Mouse (Mus musculus) small intestine, adult 2 months (tissue): Measurements from ENCODE around the gene Gm26920. TPM values are rescaled to one million over a fixed set of nuclear protein-coding genes. Genes with fewer than 3 reads are reported as not detected.

ENCODE experiments used
- H3K27ac ChIP-seq: fragments of 200-500 bp; 2 replicates; pipeline ENCODE4 v1.5.1; 2012; ENCODE audit warnings: low read depth, low read length, control low read depth, inconsistent platforms; ENCODE audit not compliant: insufficient read depth
- H3K27me3 ChIP-seq: fragments of 200-500 bp; 2 replicates; pipeline ENCODE4 v1.6.1; 2012; ENCODE audit warnings: mild to moderate bottlenecking, moderate library complexity, low read length, inconsistent platforms; ENCODE audit not compliant: control insufficient read depth, insufficient read depth
- H3K36me3 ChIP-seq: fragments of 200-500 bp; 2 replicates; pipeline ENCODE4 v1.6.1; 2012; ENCODE audit warnings: mild to moderate bottlenecking, low read length, control low read depth, inconsistent platforms; ENCODE audit not compliant: control insufficient read depth, insufficient read depth
- H3K4me1 ChIP-seq: fragments of 200-500 bp; 2 replicates; pipeline ENCODE4 v1.6.1; 2012; ENCODE audit warnings: low read length, inconsistent platforms, mixed read lengths; ENCODE audit not compliant: control insufficient read depth, insufficient read depth, insufficient read length
- H3K4me3 ChIP-seq: fragments of 200-500 bp; 2 replicates; pipeline ENCODE4 v1.5.1; 2012; ENCODE audit warnings: low read depth, mild to moderate bottlenecking, control low read depth, inconsistent platforms, low read length, moderate library complexity
- CTCF ChIP-seq: fragments of 200-500 bp; IDR thresholded peaks from 2 replicates; pipeline ENCODE4 v1.5.1; 2012; ENCODE audit warnings: low read depth, mild to moderate bottlenecking, control low read depth, inconsistent platforms, low read length, moderate library complexity, mixed read lengths; ENCODE audit not compliant: insufficient replicate concordance, insufficient read length; ENCODE audit errors: extremely low read depth
- POLR2A ChIP-seq: fragments of 200-500 bp; IDR thresholded peaks from 2 replicates; pipeline ENCODE4 v1.6.1; 2012; ENCODE audit warnings: low read depth, mild to moderate bottlenecking, control low read depth, inconsistent platforms, low read length, moderate library complexity
- WGBS: fragments of 180-500 bp; shearing (Covaris S2); methylation state at CpG from one replicate; pipeline ENCODE4 v1.1.7; 2018; 5-methylcytosine and 5-hydroxymethylcytosine counted together
- polyA plus RNA-seq: library from polyadenylated mRNA; depleted of rRNA; stranded (reverse); fragments of >200 nt; gene quantifications from 2 replicates; pipeline ENCODE4 v1.2.3, GENCODE M21; 2012

Gm26920 gene
- polyA plus RNA-seq, 1 experiment, result 0.06 TPM

DNA sequence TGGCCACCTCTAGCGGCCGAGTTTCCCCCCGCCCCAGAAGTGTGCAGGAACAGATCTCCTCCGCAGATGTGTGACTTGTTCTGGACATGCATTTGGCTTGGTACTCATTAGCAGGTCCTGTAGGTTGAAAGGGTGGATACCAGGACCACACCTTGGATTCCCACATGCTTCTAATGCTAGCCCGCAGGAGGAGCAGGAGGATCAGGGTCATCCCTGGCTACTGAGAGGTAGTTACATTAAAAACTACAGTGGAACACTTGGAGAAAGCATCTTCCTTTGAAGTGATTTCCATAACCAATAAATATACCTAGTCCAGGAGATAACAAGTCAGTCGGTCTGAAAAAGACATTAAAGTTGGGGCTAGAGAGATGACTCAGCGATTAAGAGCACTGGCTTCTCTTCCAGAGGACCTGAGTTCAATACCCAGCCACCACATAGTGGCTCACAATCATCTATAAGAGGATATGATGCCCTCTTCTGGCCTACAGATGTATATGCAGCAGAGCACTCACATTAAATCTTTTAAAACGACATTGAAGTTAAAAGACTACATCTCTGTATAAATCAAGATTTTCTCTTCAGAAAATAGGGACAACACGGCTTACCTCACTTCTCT is 868 bp upstream of the Gm26920 start:
- H3K4me3 ChIP-seq, result peak overlapping the region; percentile 52
- 3% methylated on average over 9 of the region's 9 CpGs for whole genome bisulfite sequencing
- H3K27ac ChIP-seq, result no peak overlapping the region; the same call in 1 of the 2 replicates
- no peaks in the 10 kb centered on the region for H3K27me3 ChIP-seq
- TF ChIP-seq POLR2A, result no peak
- peak; percentile 22; the same call in 1 of the 2 replicates for TF ChIP-seq CTCF
- no peaks in the 10 kb centered on the region for H3K36me3 ChIP-seq
- peaks cover 9% of the 10 kb centered on the region; the same call in 1 of the 2 replicates for H3K4me1 ChIP-seq

DNA sequence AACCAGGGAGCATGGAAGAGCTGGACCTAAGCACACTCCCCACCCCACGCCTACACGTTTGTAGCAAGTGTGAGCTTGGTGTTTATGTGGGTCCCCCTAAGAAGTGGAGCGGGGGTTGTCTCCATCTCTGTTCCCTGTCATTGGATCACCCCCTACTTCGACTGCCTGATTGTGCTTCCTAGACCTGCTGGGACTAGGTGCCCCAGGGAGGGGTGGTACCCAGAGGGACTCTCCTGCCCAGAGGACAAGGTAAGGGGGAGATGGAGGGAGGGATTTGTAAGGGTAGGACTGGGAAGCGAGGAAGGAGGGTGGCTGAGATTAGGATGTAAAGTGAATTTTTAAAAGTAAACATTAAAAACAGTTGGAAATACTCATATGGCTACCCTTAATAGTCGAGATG is 805 bp downstream of the Gm26920 start:
- Histone ChIP-seq H3K4me1 (peaks cover 6% of the 10 kb centered on the region), H3K27me3 (no peaks in the 10 kb centered on the region), H3K27ac (no peak overlapping the region), H3K36me3 (no peaks in the 10 kb centered on the region), H3K4me3 (no peak overlapping the region)
- TF ChIP-seq CTCF (no peak), POLR2A (no peak)
- WGBS, result 32% methylated on average over 6 of the region's 6 CpGs

DNA sequence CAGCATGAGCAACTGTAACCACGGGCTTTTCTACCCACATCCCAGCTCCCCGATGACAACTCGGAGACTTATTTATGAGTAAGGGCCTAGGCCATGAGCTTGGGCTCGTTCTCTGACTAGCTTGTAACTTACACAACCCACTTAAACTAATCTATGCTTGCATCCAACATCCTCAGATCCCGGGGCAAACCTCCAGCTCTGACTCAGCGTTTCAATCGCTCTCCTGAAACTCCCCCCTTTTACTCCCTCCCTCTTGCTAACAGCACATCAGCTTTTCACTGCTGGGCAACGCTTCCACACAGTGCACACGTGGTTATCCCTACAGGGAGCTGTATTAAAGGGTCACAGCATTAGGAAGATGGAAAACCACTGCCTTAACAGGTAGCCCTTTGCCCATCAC is 3.7 kb downstream of the Gm26920 start:
- no peak overlapping the region for H3K4me3 ChIP-seq
- no peaks in the 10 kb centered on the region for H3K27me3 ChIP-seq
- no peaks in the 10 kb centered on the region for H3K36me3 ChIP-seq
- peaks cover 3% of the 10 kb centered on the region for H3K4me1 ChIP-seq
- WGBS, result 73% methylated on average over 9 of the region's 9 CpGs
- no peak overlapping the region for H3K27ac ChIP-seq
- TF ChIP-seq CTCF (no peak), POLR2A (no peak)

DNA sequence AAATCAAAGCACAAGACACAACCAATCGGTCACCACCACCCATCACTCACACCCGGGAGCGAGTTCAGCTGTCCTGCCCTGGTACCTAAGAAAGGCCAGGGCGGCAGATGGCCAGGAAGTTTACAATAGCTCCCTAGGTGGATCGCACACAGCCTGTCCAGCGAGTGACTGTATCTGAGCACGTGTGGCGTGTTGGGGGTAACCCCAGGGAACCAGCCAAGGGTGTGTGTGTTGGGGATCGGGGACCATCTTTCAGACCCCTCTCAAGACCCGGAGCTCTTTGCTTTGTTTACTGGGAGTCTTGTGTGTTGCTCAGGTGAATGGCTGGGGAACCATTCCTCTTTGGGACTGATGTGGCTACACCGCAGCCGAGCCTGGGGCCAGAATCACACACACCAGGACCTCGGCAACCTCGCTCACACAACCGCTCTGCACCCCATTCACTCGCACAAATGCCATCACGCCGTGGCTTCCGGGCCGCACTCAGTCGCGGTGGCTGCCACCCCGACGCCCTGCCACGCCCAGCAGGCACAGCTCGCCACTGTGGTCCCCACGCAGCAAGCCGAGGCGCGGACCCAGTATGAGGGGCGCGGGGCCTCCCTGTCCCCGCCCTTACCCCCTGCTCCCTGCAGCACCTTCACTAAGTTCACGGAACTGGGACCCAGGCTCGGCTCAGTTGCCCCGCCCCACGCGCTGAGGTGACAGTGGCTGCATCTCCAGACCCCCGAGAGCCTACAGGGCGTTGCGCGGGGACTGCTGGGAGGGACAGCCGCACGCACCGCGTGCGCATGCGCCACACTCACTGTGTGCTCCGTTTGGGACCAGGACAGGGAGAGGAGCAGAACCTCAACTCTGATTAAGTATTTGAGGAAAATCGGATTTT is 17.8 kb downstream of the Gm26920 start, which contains the start of gene Zfp82:
Zfp82 (minus strand) TSS at position 755 of the 883 bp plus-strand sequence.
- Histone ChIP-seq H3K27me3 (no peaks in the 10 kb centered on the region), H3K4me1 (no peaks in the 10 kb centered on the region), H3K36me3 (no peaks in the 10 kb centered on the region), H3K27ac (no peak within 1 kb of the TSS), H3K4me3 (peak within 1 kb of the TSS; percentile 72)
- TF ChIP-seq POLR2A (no peak), CTCF (no peak)
- 1% methylated on average over 50 of the region's 50 CpGs for WGBS

DNA sequence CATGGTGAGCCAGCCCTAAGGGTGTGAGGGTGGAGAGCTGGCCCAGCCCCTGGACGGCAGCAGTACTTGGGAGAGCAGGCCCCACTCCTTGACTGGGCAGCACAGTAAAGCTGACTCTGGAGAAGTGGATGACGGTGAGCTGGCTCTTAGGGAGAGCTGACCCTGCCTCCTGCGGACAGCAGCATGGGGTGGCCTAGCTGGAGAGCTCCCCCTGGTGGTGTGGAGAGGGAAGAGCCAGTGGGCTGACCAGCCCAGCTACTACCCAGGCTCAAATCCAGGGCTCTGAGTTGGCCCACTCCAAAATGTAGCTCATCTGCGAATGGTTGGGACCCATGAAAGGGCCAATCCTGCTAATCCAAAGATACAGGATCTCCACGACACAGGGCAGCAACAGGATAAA is 25.6 kb downstream of the Gm26920 start:
- WGBS, result 87% methylated on average over 5 of the region's 5 CpGs
- H3K4me1 ChIP-seq, result no peaks in the 10 kb centered on the region
- TF ChIP-seq CTCF, result no peak
- no peak for TF ChIP-seq POLR2A

DNA sequence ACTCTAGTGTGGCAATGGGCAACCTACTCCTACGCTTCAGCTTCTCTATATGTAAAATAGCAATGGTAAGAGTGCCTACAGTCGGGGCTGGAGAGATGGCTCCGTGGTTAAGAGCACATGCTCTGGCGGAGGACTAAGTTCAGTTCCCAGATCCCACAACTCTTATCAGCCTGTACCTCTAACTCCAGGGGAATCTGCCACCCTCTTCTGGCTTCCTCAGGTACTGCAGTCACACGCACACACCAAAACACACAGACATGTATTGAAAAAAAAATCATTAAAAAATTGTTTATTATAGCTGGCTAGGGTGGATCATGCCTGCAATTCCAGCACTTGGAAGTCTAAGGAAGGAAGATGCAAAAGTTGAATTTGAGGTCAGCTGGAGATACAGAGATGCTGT is 27.7 kb downstream of the Gm26920 start:
- no peak overlapping the region for H3K4me3 ChIP-seq
- no peaks in the 10 kb centered on the region for H3K4me1 ChIP-seq
- TF ChIP-seq POLR2A, result no peak
- TF ChIP-seq CTCF, result peak; percentile 23; the same call in 1 of the 2 replicates
- WGBS, result 89% methylated on average over 5 of the region's 5 CpGs
- H3K27me3 ChIP-seq, result no peaks in the 10 kb centered on the region
- H3K36me3 ChIP-seq, result peaks cover 2% of the 10 kb centered on the region; the same call in 1 of the 2 replicates
- H3K27ac ChIP-seq, result no peak overlapping the region

More for the DNA sequence above, 25.6 kb downstream of the Gm26920 start:
- Histone ChIP-seq H3K27me3 (no peaks in the 10 kb centered on the region), H3K36me3 (peaks cover 2% of the 10 kb centered on the region; the same call in 1 of the 2 replicates), H3K27ac (no peak overlapping the region), H3K4me3 (no peak overlapping the region)

DNA sequence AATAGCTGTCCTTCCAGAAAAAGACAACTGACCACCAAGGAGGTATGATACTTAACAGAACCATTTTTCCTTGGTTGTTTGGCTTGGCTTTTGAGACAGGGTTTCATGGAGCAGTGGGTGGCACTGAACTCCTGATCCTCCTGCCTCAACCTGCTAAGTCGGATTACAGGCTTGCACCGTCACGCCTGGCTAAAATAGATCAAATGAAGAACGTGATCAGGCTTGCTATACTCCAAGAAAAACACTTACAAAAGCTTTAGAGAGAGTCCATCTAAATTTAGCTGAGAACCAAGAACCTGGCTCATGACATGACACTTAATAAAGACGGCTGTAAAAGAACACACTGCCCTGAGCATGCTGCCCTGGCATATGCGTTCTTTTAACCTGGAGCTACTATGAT is 29.9 kb downstream of the Gm26920 start:
- Histone ChIP-seq H3K4me3 (no peak overlapping the region), H3K27me3 (no peaks in the 10 kb centered on the region), H3K36me3 (peaks cover 4% of the 10 kb centered on the region; the same call in 1 of the 2 replicates), H3K27ac (no peak overlapping the region), H3K4me1 (no peaks in the 10 kb centered on the region)
- 91% methylated on average over 6 of the region's 6 CpGs for WGBS
- TF ChIP-seq POLR2A (no peak), CTCF (no peak)
